Mouse (Mus musculus) NIH3T3 (cell line): ENCODE results near the gene Srgap1.

Source experiments
- DNase-seq: peaks from one replicate; pipeline ENCODE4 v3.0.0-alpha.2; 2012; ENCODE audit warnings: low read depth

Srgap1 gene

GRCm38 (mm10) chr10:121882461-121882860 lies 164.7 kb downstream of the Srgap1 start:
- no peak for DNase-seq

GRCm38 (mm10) chr10:121878855-121879254 lies 168.3 kb downstream of the Srgap1 start:
- no peak for DNase-seq

GRCm38 (mm10) chr10:121877906-121878305 lies 169.2 kb downstream of the Srgap1 start:
- DNase-seq: no peak

- no peak for DNase-seq
These were observed 174.0 kb downstream of the Srgap1 start for GRCm38 (mm10) chr10:121873063-121873489.

- peak; percentile 28 for DNase-seq
These were observed 177.2 kb downstream of the Srgap1 start for GRCm38 (mm10) chr10:121869941-121870340.

GRCm38 (mm10) chr10:121868255-121868654 lies 178.9 kb downstream of the Srgap1 start:
- no peak for DNase-seq

- DNase-seq: no peak
These were observed 181.4 kb downstream of the Srgap1 start for GRCm38 (mm10) chr10:121865503-121866239.

GRCm38 (mm10) chr10:121860924-121861323 lies 186.2 kb downstream of the Srgap1 start:
- DNase-seq: no peak

- DNase-seq: peak; percentile 34
These were observed 187.1 kb downstream of the Srgap1 start for GRCm38 (mm10) chr10:121859803-121860571.

- peak; percentile 90 for DNase-seq
These were observed 188.2 kb downstream of the Srgap1 start for GRCm38 (mm10) chr10:121858911-121859310.

- peak; percentile 50 for DNase-seq
These were observed 189.0 kb downstream of the Srgap1 start for GRCm38 (mm10) chr10:121858086-121858485.

- peak; percentile 50 for DNase-seq
These were observed 191.2 kb downstream of the Srgap1 start for GRCm38 (mm10) chr10:121855863-121856446.

GRCm38 (mm10) chr10:121853385-121853808 lies 193.7 kb downstream of the Srgap1 start:
- no peak for DNase-seq

- DNase-seq: no peak
These were observed 197.6 kb downstream of the Srgap1 start for GRCm38 (mm10) chr10:121849496-121849895.

- no peak for DNase-seq
These were observed 201.4 kb downstream of the Srgap1 start for GRCm38 (mm10) chr10:121845677-121846076.

GRCm38 (mm10) chr10:121837166-121837898 lies 209.8 kb downstream of the Srgap1 start:
- peak; percentile 75 for DNase-seq

- peak; percentile 93 for DNase-seq
These were observed 210.5 kb downstream of the Srgap1 start for GRCm38 (mm10) chr10:121836507-121837165.

- DNase-seq: no peak
These were observed 213.7 kb downstream of the Srgap1 start for GRCm38 (mm10) chr10:121833443-121833842.

- no peak for DNase-seq
These were observed 216.5 kb downstream of the Srgap1 start for GRCm38 (mm10) chr10:121830335-121831307.

GRCm38 (mm10) chr10:121829800-121830303 lies 217.3 kb downstream of the Srgap1 start:
- DNase-seq: no peak
